Mouse (Mus musculus) T-helper 17 cell (primary cell): ENCODE results near the gene Smyd4.

Experiments used
- in situ Hi-C, 2 experiments: fragments of 300-600 bp; cut with MboI, MseI; formaldehyde crosslinking; loops; 1 replicate in 1 of 2; 2 replicates in 1 of 2; pipeline ENCODE4 v1.15.1; 2025; ENCODE audit warnings: high pct_unique_total_duplicates in 2 of 2

Gene Smyd4

GRCm38 (mm10) chr11:75348199-75348889 is at the start of gene Smyd4, which contains the start of gene Rpa1:
Gene Smyd4, plus strand, starts transcription at chr11:75348433.
Gene Rpa1, minus strand, starts transcription at chr11:75348324.
- in situ Hi-C loops, result no loop called here

GRCm38 (mm10) chr11:75298491-75298890 is 49.7 kb upstream of the Smyd4 start:
- in situ Hi-C loops, result no loop called here

GRCm38 (mm10) chr11:75299786-75300185 is 48.4 kb upstream of the Smyd4 start:
- in situ Hi-C loops, result no loop called here

- in situ Hi-C loops, result no loop called here
Observed at GRCm38 (mm10) chr11:75300954-75301353, 47.3 kb upstream of the Smyd4 start.

- in situ Hi-C loops, result no loop called here
Observed at GRCm38 (mm10) chr11:75304797-75305196, 43.4 kb upstream of the Smyd4 start.

GRCm38 (mm10) chr11:75308650-75309049 is 39.6 kb upstream of the Smyd4 start:
- in situ Hi-C loops, result no loop called here

- in situ Hi-C loops, result no loop called here
Observed at GRCm38 (mm10) chr11:75310813-75311212, 37.4 kb upstream of the Smyd4 start.

GRCm38 (mm10) chr11:75311751-75312150 is 36.5 kb upstream of the Smyd4 start:
- in situ Hi-C loops, result no loop called here

GRCm38 (mm10) chr11:75313834-75314233 is 34.4 kb upstream of the Smyd4 start:
- in situ Hi-C loops, result no loop called here

GRCm38 (mm10) chr11:75318351-75319221 is 29.6 kb upstream of the Smyd4 start:
- in situ Hi-C loops, result no loop called here

GRCm38 (mm10) chr11:75319246-75319645 is 29.0 kb upstream of the Smyd4 start:
- in situ Hi-C loops, result no loop called here

GRCm38 (mm10) chr11:75323326-75323737 is 24.9 kb upstream of the Smyd4 start:
- in situ Hi-C loops, result no loop called here

GRCm38 (mm10) chr11:75324433-75324832 is 23.8 kb upstream of the Smyd4 start:
- in situ Hi-C loops, result no loop called here

- in situ Hi-C loops, result no loop called here
Observed at GRCm38 (mm10) chr11:75325116-75325968, 22.9 kb upstream of the Smyd4 start.

GRCm38 (mm10) chr11:75325969-75326311 is 22.3 kb upstream of the Smyd4 start:
- in situ Hi-C loops, result no loop called here

- in situ Hi-C loops, result no loop called here
Observed at GRCm38 (mm10) chr11:75336676-75337075, 11.6 kb upstream of the Smyd4 start.

- in situ Hi-C loops, result no loop called here
Observed at GRCm38 (mm10) chr11:75337246-75337645, 11.0 kb upstream of the Smyd4 start.

GRCm38 (mm10) chr11:75340076-75340475 is 8.2 kb upstream of the Smyd4 start:
- in situ Hi-C loops, result no loop called here

- in situ Hi-C loops, result no loop called here
Observed at GRCm38 (mm10) chr11:75340698-75341345, 7.4 kb upstream of the Smyd4 start.

GRCm38 (mm10) chr11:75343096-75343495 is 5.1 kb upstream of the Smyd4 start:
- in situ Hi-C loops, result no loop called here

GRCm38 (mm10) chr11:75344163-75344562 is 4.1 kb upstream of the Smyd4 start:
- in situ Hi-C loops, result no loop called here
